Mouse (Mus musculus) adrenal gland, postnatal 4 days (tissue): Measurements from ENCODE around the gene Osbpl9. TPM values are rescaled to one million over a fixed set of nuclear protein-coding genes. Genes with fewer than 3 reads are reported as not detected.

Source experiments
- DNase-seq, 2 experiments: peaks; one replicate each; pipeline ENCODE4 v3.0.0; 2021 to 2022; ENCODE audit warnings: low spot score in 2 of 2, mixed read lengths in 2 of 2
- long read RNA-seq, 2 experiments: library from polyadenylated mRNA; stranded (forward); transcript quantifications; one replicate each; pipeline ENCODE4 v2.0.0; 2021
- total RNA-seq, 2 experiments: library from RNA; stranded (reverse); gene quantifications; 2 replicates each; pipeline ENCODE4 v1.2.3; 2021

Gene Osbpl9
- 100 to 1,000 TPM; 116 to 120 TPM for total RNA-seq
- long read RNA-seq, experiment 1, transcript Osbpl9-201 (24 exons, 2,871 nt) = minor isoform, 12 of 61 reads
- long read RNA-seq, experiment 1, transcript Osbpl9-202 (21 exons, 3,134 nt) = minor isoform, 7 of 61 reads
- long read RNA-seq, experiment 1, transcript Osbpl9-213 (20 exons, 2,604 nt) = major isoform, 14 of 61 reads
- long read RNA-seq, experiment 1, transcript Osbpl9-218 (23 exons, 2,408 nt) = minor isoform, 8 of 61 reads
- long read RNA-seq, experiment 1, partial matches to known transcripts = 5 of 61 reads
- long read RNA-seq, experiment 1, other reads (novel, unspliced or antisense) = 11 of 61 reads
- long read RNA-seq, experiment 2, transcript Osbpl9-218 (23 exons, 2,408 nt) = minor isoform, 30 of 155 reads
- long read RNA-seq, experiment 2, transcript Osbpl9-201 (24 exons, 2,871 nt) = major isoform, 36 of 155 reads
- long read RNA-seq, experiment 2, transcript Osbpl9-213 (20 exons, 2,604 nt) = minor isoform, 15 of 155 reads
- long read RNA-seq, experiment 2, transcript Osbpl9-202 (21 exons, 3,134 nt) = minor isoform, 35 of 155 reads
- long read RNA-seq, experiment 2, partial matches to known transcripts = 18 of 155 reads
- long read RNA-seq, experiment 2, other reads (novel, unspliced or antisense) = 20 of 155 reads

DNA sequence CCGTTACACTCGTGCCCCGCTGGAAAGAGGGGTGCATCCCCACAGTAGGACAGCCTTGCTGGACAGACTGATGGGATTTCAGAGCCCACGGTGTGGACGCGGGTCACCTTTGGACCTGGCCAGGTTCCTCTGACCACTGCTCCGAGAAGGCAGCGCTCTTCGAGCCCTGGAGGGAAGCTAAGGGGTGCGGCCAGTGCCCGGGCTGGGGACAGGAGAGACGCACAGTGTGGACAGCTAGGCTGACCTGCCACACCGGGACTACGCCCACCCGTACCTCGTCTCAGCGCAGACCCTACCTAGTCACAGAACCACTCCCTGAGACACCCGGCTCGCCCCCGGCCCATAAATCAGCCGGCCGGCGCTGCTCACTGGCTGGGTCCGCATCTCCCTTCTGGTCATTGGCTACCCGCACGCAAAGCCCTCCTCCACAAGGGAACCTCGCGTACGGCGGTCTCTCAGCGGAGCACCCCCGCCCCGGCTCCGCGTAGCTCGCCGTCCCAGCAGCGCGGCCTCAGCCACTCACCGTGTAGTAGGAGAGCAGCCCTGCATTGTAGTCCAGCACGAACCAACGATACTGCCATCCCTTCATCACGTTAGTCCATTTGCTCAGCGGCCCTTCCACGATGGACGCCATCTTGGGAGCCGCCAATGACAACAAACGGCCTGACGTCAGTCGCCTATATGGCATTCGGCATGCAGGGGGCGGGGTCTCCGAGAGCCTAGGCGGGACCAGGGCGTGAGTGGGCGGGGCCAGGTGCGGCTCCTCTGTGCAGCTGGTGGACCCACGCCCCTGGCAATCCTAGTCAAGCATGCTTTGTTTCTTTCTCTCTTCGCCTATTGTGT is at the start of gene Osbpl9:
Gene Osbpl9 (minus strand): TSS at position 691 of the 843 bp plus-strand sequence.
- peak; percentile 97 to 98 for DNase-seq

DNA sequence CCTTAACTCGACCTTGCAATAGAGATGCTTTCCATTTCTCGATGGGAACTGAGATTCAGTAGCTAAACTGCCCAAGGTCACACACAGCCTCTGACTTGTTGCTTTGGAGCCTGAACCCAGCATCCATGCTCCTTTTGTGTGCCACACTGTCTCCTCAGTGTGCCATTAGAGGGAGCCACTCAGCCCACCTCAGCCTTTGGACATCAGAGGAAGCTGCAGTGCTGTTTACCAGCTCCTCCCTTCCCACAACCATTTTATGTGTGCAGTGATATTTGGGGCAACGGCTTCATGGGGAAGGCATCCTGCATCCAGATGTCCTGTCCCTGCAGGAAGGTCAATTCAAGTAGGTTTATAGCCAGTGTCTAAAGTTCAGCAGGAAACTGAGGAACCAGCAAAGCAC is 49.5 kb upstream of the Osbpl9 start:
- DNase-seq = no peak

DNA sequence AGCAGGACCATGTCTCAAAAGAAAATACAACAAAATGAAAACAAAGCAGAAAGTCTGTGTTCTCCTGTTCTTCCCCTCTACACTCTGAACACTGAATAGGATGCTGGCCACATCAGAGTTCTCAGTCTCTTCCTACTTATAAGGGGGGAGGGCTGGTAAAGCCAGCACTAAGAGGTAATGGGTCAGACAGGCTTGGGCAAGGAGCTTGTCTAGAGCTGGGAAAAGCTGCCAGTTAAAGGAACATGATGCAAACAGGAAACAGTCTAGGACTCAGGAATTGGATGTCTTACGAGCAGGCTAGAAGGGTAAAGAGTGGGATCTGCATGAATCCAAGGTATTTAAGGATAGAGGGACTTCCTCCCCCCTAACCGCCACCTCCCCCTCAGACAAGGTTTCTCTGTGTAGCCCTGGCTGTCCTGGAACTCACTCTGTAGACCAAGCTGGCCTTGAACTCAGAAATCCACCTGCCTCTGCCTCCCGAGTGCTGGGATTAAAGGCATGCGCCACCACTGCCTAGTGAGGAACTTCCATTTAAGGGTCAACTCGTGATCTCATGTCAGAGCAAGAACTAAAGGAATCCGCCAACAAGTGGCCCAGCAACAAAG is 43.0 kb upstream of the Osbpl9 start:
- DNase-seq = no peak

DNA sequence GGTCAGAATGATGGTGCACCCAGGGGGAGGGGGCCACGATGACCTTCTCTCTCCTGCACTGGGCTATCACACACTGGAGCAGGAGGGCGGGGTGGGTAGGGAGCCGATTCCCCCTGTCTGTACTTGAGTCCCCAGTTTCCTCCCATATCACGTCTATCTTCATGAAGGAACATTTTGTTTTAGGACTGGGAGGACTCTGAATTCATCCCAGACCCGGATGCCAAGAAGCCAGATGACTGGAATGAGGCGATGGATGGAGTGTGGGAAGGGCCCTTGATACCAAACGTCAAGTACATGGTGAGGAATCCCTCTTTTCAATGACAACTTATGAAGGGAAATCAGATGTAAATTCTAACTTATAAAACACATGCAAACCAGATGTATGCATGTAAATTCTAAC is 42.4 kb upstream of the Osbpl9 start:
- DNase-seq = no peak

DNA sequence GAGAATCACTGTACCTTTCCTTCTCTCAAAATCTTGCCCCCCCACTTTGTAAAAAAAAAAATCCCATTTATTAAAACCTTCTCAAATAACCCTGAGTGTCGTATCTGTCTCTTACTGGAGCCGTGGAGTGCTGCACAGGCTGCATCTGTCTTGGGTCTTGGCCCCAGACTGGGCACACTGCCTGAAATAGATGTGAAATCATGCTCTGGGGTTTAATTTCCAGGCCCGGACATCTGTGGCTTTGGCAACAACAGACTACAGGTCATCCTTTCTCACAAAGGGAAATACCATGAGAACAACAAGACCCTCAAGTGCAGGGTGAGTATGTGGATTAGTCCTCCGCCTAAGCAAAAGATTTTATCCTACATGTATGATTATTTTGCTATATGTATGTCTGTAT is 39.9 kb upstream of the Osbpl9 start:
- DNase-seq = no peak

DNA sequence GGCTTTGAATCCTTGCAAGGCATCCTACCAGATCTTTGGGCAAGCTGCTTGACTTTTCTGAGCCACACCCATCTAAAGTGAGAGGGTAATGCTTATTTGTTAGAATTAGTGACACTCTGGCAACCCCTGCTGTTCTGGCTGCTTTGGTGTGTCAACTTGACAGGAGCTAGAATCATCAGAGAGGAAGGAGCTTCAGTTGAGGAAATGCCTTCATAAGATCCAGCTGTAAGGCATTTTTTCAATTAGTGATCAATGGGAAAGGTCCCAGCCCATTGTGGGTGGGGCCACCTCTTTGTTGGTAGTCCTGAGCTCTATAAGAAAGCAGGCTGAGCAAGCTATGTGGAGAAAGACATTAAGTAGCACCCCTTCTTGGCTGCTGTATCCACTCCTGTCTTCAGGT is 39.1 kb upstream of the Osbpl9 start:
- no peak for DNase-seq

DNA sequence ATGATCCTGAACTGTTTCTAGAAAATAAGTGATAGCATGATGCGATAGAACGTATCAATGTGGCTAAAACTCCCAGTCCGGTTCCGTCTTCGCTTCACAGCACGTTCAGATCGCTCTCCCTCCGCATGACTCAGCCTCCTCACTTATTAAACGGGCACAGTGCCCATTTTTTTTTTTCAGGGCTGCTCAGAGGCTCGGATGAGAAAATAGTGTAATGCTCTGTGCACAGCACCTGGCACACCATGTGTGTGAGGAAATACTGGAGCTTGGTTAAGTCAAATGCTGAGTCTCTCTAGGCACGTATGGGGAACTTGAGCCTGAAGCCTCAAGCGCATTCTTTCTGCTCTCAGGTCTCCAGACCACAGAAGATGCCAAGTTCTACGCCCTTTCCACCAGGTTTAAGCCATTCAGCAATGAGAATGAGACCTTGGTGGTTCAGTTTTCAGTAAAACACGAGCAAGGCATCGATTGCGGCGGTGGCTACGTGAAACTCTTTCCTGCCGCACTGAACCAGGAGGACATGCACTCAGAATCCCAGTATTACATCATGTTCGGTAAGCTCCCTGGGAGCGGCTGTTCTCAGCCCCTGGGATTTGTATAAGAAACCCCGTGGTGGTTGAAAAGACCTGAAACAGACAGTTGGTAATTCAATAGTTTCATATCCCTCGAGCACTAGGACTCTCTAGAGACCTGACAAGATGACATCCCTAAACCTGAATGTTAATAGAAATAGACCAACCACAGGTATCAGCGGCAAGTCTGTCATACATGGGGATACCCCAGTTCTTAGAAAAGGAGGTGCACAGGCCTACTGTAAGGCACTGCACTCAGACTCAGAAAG is 36.6 kb upstream of the Osbpl9 start:
- DNase-seq = no peak

DNA sequence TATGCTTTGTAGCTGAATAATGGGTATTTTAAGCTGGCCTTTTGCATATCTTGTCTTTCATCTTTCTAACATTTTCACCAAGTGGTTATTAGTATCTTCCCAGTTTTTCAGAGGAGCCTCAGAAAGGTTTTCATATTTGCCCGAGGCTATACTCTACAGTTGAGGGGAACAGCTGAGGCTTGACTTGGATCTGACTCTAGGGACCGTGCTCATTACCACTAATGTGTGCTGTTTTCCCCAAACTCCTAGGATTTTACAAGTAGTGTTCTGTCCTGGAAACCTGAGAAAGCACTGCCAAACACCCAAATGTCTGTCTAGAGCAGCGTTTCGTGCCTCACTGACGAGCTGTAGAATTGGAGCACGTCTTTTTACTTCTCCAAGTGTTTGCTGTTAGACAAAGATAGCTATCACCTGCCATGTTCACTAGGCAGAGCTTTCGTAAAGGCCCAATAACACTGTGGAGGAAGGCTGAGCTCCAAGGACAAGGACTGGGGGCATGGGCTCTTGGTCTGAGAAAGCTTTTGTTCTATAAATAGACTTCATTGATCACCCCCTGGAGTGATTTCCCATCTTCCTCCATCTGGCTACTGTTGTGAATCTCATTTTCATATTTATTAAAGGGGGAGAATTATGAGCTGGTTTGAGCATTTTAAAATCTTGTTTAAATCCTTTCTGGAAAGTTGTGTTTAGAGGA is 34.3 kb upstream of the Osbpl9 start:
- no peak for DNase-seq

DNA sequence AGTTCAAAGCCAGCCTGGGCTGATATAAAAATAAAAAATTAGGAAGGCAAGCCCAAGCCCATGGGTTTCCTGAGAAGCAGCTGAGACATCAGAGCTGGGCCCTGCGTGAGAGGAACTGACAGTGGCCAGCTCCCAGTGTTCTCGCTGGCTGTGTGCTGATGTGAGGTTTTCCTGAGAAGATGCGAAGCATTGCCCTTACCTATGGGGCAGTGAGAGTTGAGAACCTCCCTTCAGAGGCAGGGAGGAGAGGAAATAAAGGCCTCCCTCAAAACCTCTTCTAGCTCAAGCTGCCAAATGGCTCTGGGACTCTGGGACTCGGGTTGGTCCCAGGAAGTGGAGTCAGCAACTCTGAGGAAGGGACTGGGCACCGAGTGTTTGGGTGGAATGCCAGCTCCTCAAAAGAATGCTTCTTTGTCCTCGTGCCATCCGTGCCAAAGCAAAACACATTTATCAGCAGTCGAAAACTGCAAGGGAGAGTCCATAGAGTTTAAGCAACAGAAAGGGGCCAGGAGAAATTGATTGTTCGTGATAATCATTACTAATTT is 32.8 kb upstream of the Osbpl9 start:
- DNase-seq = no peak

DNA sequence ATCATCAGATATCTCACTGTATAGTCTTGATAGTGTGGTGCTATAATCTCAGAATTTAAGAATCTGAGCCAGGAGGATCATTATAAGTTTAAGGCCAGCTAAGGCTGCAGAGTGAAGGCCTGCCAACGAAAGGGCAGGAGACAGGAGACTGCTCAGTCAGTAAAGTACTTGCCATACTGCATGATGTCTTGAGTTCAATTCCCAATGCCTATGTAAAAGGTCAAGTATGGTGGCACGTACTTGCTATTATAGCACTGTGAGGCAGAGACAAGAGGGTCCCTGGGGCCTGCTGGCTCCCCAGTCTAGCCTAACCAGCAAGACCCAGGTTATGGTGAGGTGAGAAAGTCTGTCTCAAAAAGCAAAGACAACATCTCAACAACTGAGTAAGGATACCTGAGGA is 32.1 kb upstream of the Osbpl9 start, which contains the start of gene Calr4:
Gene Calr4 (plus strand): TSS at position 301 of the 400 bp plus-strand sequence.
- no peak for DNase-seq

DNA sequence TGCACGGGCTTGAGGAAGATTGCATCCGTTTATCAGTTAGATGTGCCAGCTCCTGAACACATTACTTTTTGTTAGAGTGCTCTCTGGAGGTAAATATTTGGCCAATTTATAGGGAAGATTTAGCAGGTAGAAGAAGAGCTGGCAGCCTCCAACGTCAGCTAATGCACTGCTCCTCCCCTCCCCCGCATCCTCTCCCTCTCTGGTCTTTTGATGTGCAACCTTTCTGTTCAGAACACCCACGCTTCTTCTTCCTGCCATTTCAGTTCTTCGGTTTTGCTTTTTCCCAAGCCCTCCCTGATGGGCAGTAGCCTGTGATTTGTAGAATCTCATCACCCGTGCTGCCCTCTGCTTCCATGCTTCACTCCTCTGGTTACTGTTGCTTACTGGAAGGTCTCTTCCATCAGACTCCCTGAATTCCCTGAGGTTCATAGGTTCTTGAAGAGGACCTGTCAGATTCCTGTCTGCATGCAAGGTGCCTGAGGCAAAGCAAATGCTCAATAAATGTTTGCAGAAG is 27.8 kb upstream of the Osbpl9 start:
- DNase-seq = no peak

DNA sequence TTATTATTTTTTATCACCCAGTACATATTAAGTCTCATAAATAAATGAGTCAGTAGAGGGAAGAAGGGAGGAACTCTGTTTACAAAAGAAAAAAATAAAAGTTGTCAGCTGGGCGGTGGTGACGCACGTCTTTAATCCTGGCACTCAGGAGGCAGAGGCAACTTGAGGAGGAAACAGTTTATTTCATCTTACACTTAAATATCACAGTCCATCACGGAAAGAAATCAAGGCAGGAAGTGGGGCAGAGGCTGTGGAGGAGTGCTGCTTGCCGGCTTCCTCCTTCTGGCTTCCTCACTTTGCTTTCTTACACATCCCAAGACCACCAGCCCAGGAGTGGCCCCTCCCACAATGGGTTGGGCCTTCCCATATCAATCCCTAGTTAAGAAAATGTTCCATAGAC is 24.0 kb upstream of the Osbpl9 start:
- no peak for DNase-seq

DNA sequence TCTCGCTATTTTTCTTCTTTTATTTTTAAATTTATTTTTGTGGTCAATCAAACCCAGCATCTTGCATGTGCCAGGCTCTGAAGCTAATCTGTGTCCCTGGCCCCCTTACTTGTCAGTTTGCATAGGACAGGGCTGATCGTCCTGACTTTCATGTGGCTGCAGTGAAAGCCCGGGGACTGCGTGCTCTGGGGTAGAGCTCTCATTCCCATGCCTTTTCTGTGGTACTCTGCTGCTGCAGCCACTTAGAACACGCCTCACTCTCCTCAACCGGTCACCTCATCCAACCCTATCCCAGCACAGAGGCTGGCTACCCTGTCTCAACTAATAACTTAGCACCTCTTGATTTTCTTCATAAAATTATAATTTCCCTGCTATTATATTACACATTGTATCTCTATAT is 23.5 kb upstream of the Osbpl9 start:
- DNase-seq = no peak

DNA sequence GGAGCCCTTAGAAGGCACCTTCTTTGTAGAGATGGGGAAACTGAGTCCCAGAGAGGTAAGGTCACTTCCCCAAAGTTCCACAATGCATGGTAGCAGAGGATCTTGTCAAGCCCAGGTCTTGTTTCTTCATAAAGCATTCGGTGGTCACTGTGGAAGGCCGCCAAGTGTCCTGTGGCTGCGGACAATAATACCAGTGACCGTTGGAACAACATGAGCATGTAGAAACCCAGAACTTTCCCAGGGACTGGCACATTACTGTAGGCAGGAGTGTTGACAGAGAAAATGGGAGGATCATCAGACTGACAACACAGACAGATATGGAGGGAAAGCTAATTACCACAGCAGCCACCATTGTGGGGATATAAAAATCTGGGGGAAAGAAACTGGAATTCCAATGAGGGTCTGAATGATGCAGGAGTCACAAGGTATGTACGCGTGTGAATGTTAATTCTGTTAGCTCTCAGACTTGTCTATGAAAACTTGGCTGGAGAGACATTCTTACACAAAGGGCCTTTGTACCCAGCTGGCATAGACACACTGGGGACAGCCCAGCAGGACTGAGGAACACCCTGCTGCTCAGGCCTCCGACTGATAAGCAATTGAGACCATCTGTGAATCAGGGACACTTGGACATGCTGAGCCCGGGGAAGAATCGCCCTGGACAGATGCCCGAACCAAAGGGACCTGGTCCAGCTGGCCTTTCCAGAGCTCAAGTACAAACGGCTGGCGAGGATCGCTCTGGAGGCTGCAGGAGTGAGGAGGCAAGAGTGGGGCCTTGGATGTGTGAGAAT is 22.9 kb upstream of the Osbpl9 start:
- peak in 1 of 2 experiments; percentile 51 for DNase-seq

DNA sequence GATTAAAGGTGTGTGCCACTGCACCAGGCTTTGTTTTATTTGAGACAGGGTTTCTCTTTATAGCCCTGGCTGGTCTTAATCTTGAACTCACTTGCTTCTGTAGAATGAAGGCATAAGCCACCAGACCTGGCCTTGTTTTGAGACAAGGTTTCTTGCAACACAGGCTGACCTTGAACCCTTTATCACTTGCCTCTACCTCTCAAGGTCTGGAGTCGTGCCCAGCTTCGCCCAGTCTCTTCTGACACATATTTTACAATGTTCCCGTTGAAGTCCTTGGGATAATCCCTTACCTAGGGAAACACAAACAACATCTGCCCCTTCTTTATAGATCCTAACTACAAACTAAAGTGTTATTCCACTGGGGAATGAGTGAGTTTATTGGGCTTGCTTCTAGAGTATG is 19.9 kb upstream of the Osbpl9 start:
- peak in 1 of 2 experiments; percentile 43 for DNase-seq

DNA sequence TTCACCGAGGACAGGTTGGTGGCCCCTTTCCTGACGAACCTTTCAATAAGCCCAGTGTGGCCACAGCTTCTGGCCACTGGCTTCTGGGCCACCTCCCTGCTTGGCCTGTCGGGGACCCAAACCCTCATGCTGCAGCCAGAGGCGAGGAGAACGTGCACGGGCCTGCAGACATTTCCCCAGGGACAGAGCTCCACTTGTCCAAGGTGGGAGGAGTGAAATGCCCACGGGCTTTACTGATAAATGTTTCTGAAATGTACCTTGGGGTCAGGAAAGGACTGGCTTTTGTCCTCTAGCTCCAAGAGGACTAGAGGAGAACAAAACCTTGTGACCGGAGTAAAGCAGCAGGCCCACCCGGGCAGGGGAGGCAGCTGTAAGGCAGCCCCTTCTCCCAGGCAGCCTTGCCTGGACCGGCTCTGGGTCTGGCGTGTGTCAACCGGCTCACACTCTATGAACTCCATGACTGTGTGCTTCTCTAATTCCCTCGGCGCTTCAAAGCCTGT is 18.4 kb upstream of the Osbpl9 start:
- no peak for DNase-seq

DNA sequence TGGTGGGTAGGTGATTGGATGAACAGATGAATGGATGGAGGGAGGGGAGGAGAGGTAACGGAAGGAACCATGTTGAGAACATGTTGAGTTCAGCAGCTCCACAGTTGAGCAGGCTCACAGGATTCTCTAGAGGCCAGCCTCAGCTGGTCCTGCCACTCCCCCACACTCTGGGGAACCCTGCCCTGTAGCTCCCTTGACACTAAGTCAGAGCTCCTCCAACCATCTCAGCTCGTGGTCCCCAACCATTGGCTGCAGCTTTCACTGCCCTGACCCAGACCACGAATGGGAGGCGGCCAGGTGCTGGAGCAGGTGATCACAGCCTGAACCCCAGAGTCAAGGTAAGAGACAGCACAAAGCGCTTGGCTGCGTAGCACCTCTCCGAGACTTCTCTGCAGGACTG is 15.9 kb upstream of the Osbpl9 start:
- DNase-seq = no peak

DNA sequence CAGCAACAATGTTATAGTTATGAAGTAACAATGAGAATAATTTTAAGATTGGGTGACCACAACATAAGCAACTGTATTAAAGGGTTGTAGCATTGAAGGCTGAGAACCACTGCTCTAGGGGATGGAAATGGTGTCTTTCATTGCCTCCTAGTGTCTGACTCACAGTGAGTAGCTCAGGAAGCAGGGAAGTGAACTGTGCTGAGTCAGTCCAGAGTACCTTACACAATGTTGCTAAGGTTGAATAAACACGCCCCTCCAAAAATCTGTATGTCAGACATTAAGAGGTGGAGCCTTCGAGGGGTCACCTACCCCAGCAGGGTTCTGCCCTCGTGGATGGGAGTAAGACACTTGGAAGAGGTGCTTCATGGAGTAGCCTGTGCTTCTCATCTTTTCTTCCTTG is 11.9 kb upstream of the Osbpl9 start:
- no peak for DNase-seq
